Comparison of ENCODE assay signal across 18 mouse cellular contexts in the genomic region with DNA sequence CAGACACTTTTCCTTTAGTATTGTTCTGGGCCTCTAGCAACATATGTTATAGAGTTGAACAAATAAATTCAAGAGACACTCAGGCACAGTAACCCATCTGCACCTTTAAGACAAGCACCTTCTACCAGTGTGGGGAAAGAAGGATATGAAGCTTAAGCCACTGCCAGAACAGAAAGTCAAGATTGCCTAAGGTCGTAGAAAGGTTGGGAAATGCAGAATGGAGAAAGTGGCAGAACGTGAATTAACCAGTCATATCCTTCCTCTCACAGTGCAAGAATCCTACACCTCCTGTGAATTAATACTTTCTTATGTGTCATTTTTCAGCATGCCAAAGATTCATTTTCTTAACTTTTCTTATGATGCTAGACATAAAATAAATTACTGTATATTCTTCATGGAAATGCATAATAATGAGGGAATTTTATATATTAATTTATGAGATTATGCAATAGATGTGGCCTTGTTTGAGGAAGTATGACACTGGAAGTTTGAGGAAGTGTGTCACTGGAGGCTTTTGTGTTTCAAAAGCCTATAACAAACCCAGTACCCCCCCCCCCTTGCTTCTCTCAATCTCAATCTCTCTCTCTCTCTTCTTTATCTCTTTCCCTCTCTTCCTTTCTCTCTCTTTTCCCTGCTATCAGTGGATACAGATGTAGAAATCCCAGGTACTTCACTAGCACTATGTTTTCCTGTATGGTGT.
DNase-seq lines count a peak whose midpoint lies in the region; ATAC-seq lines count a peak whose summit lies in the region.
"Had no signal": no experiment of that assay in that cellular context is flagged by ENCODE, and none has a peak within 500 bp of the region (broad histone marks: within the 10 kb centered on the region; RNA-seq: fewer than 3 reads in every experiment).

No protein-coding gene starts in this region.

- ATAC-seq in megakaryocyte, adult 5-6 weeks (ENCODE audit: poor library complexity, severe bottlenecking): peak; percentile 95
- no peak for ATAC-seq in frontal cortex, adult (ENCODE audit: low TSS enrichment)
- ATAC-seq: forebrain, postnatal 0 days; hindbrain, postnatal 0 days; intestine, embryonic 16.5 days; midbrain, embryonic 13.5 days had no signal

- DNase-seq in lung, postnatal 25 days (ENCODE audit: low spot score): peak; percentile 2
- no peak for DNase-seq in lung, postnatal 10 days
- peak; percentile 80 for DNase-seq in fat pad, adult 2 months (ENCODE audit: extremely low read depth, low read depth, low spot score)
- DNase-seq in urinary bladder, postnatal 14 days (ENCODE audit: low spot score): no peak
- DNase-seq in embryo, embryonic 11 days: no peak
- DNase-seq: adrenal gland, postnatal 14 days; cerebellum, adult 9-10 months; forebrain, postnatal 0 days; heart, postnatal 10 days; kidney, postnatal 25 days; lung, adult 2 months; right cerebral cortex, postnatal 25 days; spleen, adult 18-20 months had no signal

Comparison
In these comparisons a context has a peak if more than half of its experiments do, and no peak if none do; other contexts are left out.
1. DNase-seq: peak in lung, postnatal 25 days (single experiment) and fat pad, adult 2 months (single experiment); none in lung, postnatal 10 days (single experiment), urinary bladder, postnatal 14 days (single experiment) and embryo, embryonic 11 days (single experiment).